Mouse (Mus musculus): Measurements from ENCODE around the gene Fndc8. TPM values are rescaled to one million over a fixed set of nuclear protein-coding genes. Genes with fewer than 3 reads are reported as not detected.
A peak's percentile ranks its signal among the peaks of the same experiment; 100 is the strongest.

Fndc8 gene
- 0.09 and 0.35 TPM in 2 replicates for polyA plus RNA-seq (2014; fragmentation: Nextera tagmentation; extraction: Ambion mirVana)

GRCm38 (mm10) chr11:82891936-82892335 is at the start of gene Fndc8:
Gene Fndc8 (plus strand): TSS chr11:82892124.
- no peak within 1 kb of the TSS for H3K4me3 ChIP-seq (ENCODE audit: control insufficient read depth in 1 of 2, insufficient read depth in 1 of 2, low read depth in 1 of 2, low read length in 2 of 2)
- peaks cover 5 to 6% of the 10 kb centered on the region in 2 experiments; a peak in 3 of 4 replicates for H3K4me1 ChIP-seq (ENCODE audit: control insufficient read depth in 2 of 2, insufficient read depth in 2 of 2, low read length in 2 of 2)
- no peak within 1 kb of the TSS for H3K4me2 ChIP-seq (ENCODE audit: low read length)
- no peak within 1 kb of the TSS for H3K27ac ChIP-seq (replicated peaks in 1 of 2; ENCODE audit: control insufficient read depth in 1 of 2, insufficient read depth in 1 of 2, low read depth in 2 of 2, low read length in 2 of 2)
- WGBS, result 44% methylated on average over 7 of the region's 7 CpGs
- 0 out of 2 replicates have a peak, but pooled peaks cover 16% of the 10 kb centered on the region for H3K27me3 ChIP-seq (ENCODE audit: control insufficient read depth, insufficient read depth, low read length)
- ATAC-seq (ENCODE audit: insufficient number of reproducible peaks, insufficient read depth, low FRiP score, low read depth), result no peak
- H3K36me3 ChIP-seq (ENCODE audit: control insufficient read depth, insufficient read depth, low read length), result no peaks in the 10 kb centered on the region
- H3K9ac ChIP-seq (ENCODE audit: low read length), result no peak within 1 kb of the TSS; the same call in 1 of the 2 replicates
- no peaks in the 10 kb centered on the region for H3K9me3 ChIP-seq (ENCODE audit: control insufficient read depth, low read length)

DNA sequence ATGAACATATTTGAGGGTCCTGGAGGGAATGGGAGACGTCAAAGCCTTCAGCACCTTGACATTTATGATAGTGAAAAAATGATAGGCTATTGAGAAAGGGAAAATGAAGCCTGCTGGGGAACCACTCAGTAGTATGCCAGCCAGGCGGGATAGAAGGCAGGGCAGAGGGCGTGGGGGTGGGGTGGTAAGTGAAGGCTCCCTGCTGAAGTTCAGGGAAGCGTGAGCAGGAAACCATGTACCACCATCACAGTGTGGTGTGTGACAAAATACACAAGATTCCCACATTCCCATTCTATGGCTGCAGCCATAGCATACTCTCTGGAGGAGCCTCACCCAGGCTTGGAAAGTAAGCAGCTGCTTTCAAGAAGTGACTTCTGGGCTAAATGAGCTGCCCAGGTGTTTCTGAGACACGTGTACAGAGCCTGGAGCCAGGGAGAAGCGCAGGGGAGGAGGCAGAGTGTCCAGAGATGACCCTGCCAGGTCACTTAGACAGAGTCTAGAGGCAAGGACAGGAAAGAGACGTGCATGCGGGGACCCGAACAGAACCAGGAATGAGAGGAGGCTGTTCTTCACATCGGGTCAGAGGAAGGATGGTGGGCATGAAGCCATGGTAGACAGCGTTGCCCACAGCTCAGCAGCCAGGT is 47.0 kb upstream of the Fndc8 start:
- no peak for ATAC-seq (ENCODE audit: insufficient number of reproducible peaks, insufficient read depth, low FRiP score, low read depth)
- H3K27ac ChIP-seq (replicated peaks in 1 of 2; ENCODE audit: control insufficient read depth in 1 of 2, insufficient read depth in 1 of 2, low read depth in 2 of 2, low read length in 2 of 2), result no peak overlapping the region
- H3K9me3 ChIP-seq (ENCODE audit: control insufficient read depth, low read length), result no peaks in the 10 kb centered on the region
- peaks cover 11 to 14% of the 10 kb centered on the region in 2 experiments for H3K4me1 ChIP-seq (ENCODE audit: control insufficient read depth in 2 of 2, insufficient read depth in 2 of 2, low read length in 2 of 2)
- peak overlapping the region in 1 of 2 experiments; percentile 31; a peak in 1 of 4 replicates for H3K4me3 ChIP-seq (ENCODE audit: control insufficient read depth in 1 of 2, insufficient read depth in 1 of 2, low read depth in 1 of 2, low read length in 2 of 2)
- no peaks in the 10 kb centered on the region for H3K36me3 ChIP-seq (ENCODE audit: control insufficient read depth, insufficient read depth, low read length)
- peak overlapping the region; percentile 68 for H3K9ac ChIP-seq (ENCODE audit: low read length)
- H3K4me2 ChIP-seq (ENCODE audit: low read length), result peak overlapping the region; percentile 69
- 60% methylated on average over 11 of the region's 11 CpGs for WGBS
- H3K27me3 ChIP-seq (ENCODE audit: control insufficient read depth, insufficient read depth, low read length), result no peaks in the 10 kb centered on the region

- peak overlapping the region; percentile 12 to 31 for H3K4me3 ChIP-seq (ENCODE audit: control insufficient read depth in 1 of 2, insufficient read depth in 1 of 2, low read depth in 1 of 2, low read length in 2 of 2)
- peak; percentile 75 for ATAC-seq (ENCODE audit: insufficient number of reproducible peaks, insufficient read depth, low FRiP score, low read depth)
- 21% methylated on average over 16 of the region's 16 CpGs for WGBS
These were observed 46.4 kb upstream of the Fndc8 start for GRCm38 (mm10) chr11:82845415-82846078.

GRCm38 (mm10) chr11:82846079-82846436 is 45.9 kb upstream of the Fndc8 start:
- Histone ChIP-seq H3K4me3 (ENCODE audit: control insufficient read depth in 1 of 2, insufficient read depth in 1 of 2, low read depth in 1 of 2, low read length in 2 of 2) (peak overlapping the region; percentile 12 to 31), H3K4me2 (ENCODE audit: low read length) (peak overlapping the region; percentile 69)
- no peak for ATAC-seq (ENCODE audit: insufficient number of reproducible peaks, insufficient read depth, low FRiP score, low read depth)

More at GRCm38 (mm10) chr11:82845415-82846078, 46.4 kb upstream of the Fndc8 start:
- peak overlapping the region; percentile 33 to 40; a peak in 2 of 4 replicates for H3K27ac ChIP-seq (replicated peaks in 1 of 2; ENCODE audit: control insufficient read depth in 1 of 2, insufficient read depth in 1 of 2, low read depth in 2 of 2, low read length in 2 of 2)
- H3K36me3 ChIP-seq (ENCODE audit: control insufficient read depth, insufficient read depth, low read length), result no peaks in the 10 kb centered on the region
- H3K4me2 ChIP-seq (ENCODE audit: low read length), result peak overlapping the region; percentile 69
- H3K4me1 ChIP-seq (ENCODE audit: control insufficient read depth in 2 of 2, insufficient read depth in 2 of 2, low read length in 2 of 2), result peaks cover 11 to 14% of the 10 kb centered on the region in 2 experiments
- H3K9ac ChIP-seq (ENCODE audit: low read length), result peak overlapping the region; percentile 68
- no peaks in the 10 kb centered on the region for H3K9me3 ChIP-seq (ENCODE audit: control insufficient read depth, low read length)
- no peaks in the 10 kb centered on the region for H3K27me3 ChIP-seq (ENCODE audit: control insufficient read depth, insufficient read depth, low read length)

GRCm38 (mm10) chr11:82846938-82847337 is 45.0 kb upstream of the Fndc8 start:
- H3K27me3 ChIP-seq (ENCODE audit: control insufficient read depth, insufficient read depth, low read length), result no peaks in the 10 kb centered on the region
- no peak for ATAC-seq (ENCODE audit: insufficient number of reproducible peaks, insufficient read depth, low FRiP score, low read depth)
- no peak overlapping the region for H3K4me3 ChIP-seq (ENCODE audit: control insufficient read depth in 1 of 2, insufficient read depth in 1 of 2, low read depth in 1 of 2, low read length in 2 of 2)
- H3K4me2 ChIP-seq (ENCODE audit: low read length), result no peak overlapping the region
- WGBS, result 73% methylated on average over 3 of the region's 3 CpGs
- no peaks in the 10 kb centered on the region for H3K9me3 ChIP-seq (ENCODE audit: control insufficient read depth, low read length)
- H3K9ac ChIP-seq (ENCODE audit: low read length), result no peak overlapping the region
- H3K27ac ChIP-seq (replicated peaks in 1 of 2; ENCODE audit: control insufficient read depth in 1 of 2, insufficient read depth in 1 of 2, low read depth in 2 of 2, low read length in 2 of 2), result no peak overlapping the region
- no peaks in the 10 kb centered on the region for H3K36me3 ChIP-seq (ENCODE audit: control insufficient read depth, insufficient read depth, low read length)
- peaks cover 7 to 14% of the 10 kb centered on the region in 2 experiments for H3K4me1 ChIP-seq (ENCODE audit: control insufficient read depth in 2 of 2, insufficient read depth in 2 of 2, low read length in 2 of 2)

More at GRCm38 (mm10) chr11:82846079-82846436, 45.9 kb upstream of the Fndc8 start:
- Histone ChIP-seq H3K27ac (replicated peaks in 1 of 2; ENCODE audit: control insufficient read depth in 1 of 2, insufficient read depth in 1 of 2, low read depth in 2 of 2, low read length in 2 of 2) (peak overlapping the region; percentile 33 to 40; a peak in 1 of 4 replicates), H3K36me3 (ENCODE audit: control insufficient read depth, insufficient read depth, low read length) (no peaks in the 10 kb centered on the region), H3K9me3 (ENCODE audit: control insufficient read depth, low read length) (no peaks in the 10 kb centered on the region), H3K9ac (ENCODE audit: low read length) (peak overlapping the region; percentile 68), H3K27me3 (ENCODE audit: control insufficient read depth, insufficient read depth, low read length) (no peaks in the 10 kb centered on the region), H3K4me1 (ENCODE audit: control insufficient read depth in 2 of 2, insufficient read depth in 2 of 2, low read length in 2 of 2) (peaks cover 7 to 14% of the 10 kb centered on the region in 2 experiments)
- 23% methylated on average over 4 of the region's 4 CpGs for WGBS

DNA sequence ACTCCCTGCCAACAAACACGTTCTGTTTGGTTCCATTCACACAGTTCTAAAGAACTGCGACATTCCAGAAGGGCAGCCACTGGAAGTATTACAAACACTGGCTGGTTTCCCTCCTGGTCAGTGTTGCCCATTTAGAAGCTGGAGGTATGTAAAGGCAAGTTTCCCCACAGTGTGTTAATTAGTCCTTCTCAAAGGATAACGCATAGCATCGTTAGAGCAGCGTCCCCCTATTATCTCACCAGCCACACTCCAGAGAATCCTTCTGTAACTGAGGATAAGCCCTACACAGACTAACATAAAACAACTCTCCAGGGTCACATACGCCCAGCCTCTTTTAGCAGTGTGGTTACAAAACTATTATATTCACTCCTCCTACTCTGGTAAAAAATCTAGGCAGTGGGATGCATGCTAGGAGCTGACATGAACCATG is 44.3 kb upstream of the Fndc8 start:
- Histone ChIP-seq H3K36me3 (ENCODE audit: control insufficient read depth, insufficient read depth, low read length) (no peaks in the 10 kb centered on the region), H3K27me3 (ENCODE audit: control insufficient read depth, insufficient read depth, low read length) (no peaks in the 10 kb centered on the region), H3K4me3 (ENCODE audit: control insufficient read depth in 1 of 2, insufficient read depth in 1 of 2, low read depth in 1 of 2, low read length in 2 of 2) (no peak overlapping the region), H3K9ac (ENCODE audit: low read length) (no peak overlapping the region), H3K9me3 (ENCODE audit: control insufficient read depth, low read length) (no peaks in the 10 kb centered on the region), H3K27ac (replicated peaks in 1 of 2; ENCODE audit: control insufficient read depth in 1 of 2, insufficient read depth in 1 of 2, low read depth in 2 of 2, low read length in 2 of 2) (0 out of 4 replicates have a peak overlapping the region, but pooled peaks of 1 of the 2 experiments have one; percentile 9), H3K4me2 (ENCODE audit: low read length) (no peak overlapping the region), H3K4me1 (ENCODE audit: control insufficient read depth in 2 of 2, insufficient read depth in 2 of 2, low read length in 2 of 2) (peaks cover 7 to 14% of the 10 kb centered on the region in 2 experiments)
- 36% methylated on average over 6 of the region's 6 CpGs for WGBS
- no peak for ATAC-seq (ENCODE audit: insufficient number of reproducible peaks, insufficient read depth, low FRiP score, low read depth)

DNA sequence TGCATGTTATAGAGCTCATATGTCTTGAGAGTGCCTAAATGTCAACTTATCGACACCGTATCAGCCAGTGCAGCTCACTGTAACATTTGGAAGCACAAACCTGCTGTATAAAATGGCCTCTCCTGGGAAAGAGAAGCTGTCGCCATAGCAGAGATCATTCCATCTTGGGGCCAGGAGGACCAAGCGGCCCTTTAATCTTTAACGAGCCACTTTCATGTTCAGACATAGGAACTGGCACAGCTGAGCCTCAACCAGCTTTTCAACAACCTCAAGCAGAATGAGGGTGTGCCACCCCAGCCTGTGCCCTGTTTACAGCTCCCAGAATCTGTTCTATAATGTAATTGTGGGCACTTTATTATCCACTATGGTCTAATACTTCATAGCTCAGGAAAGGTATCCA is 41.7 kb upstream of the Fndc8 start:
- Histone ChIP-seq H3K9ac (ENCODE audit: low read length) (no peak overlapping the region), H3K36me3 (ENCODE audit: control insufficient read depth, insufficient read depth, low read length) (no peaks in the 10 kb centered on the region), H3K4me1 (ENCODE audit: control insufficient read depth in 2 of 2, insufficient read depth in 2 of 2, low read length in 2 of 2) (peaks cover 5 to 10% of the 10 kb centered on the region in 2 experiments), H3K4me3 (ENCODE audit: control insufficient read depth in 1 of 2, insufficient read depth in 1 of 2, low read depth in 1 of 2, low read length in 2 of 2) (no peak overlapping the region), H3K9me3 (ENCODE audit: control insufficient read depth, low read length) (no peaks in the 10 kb centered on the region), H3K27ac (replicated peaks in 1 of 2; ENCODE audit: control insufficient read depth in 1 of 2, insufficient read depth in 1 of 2, low read depth in 2 of 2, low read length in 2 of 2) (no peak overlapping the region), H3K27me3 (ENCODE audit: control insufficient read depth, insufficient read depth, low read length) (no peaks in the 10 kb centered on the region), H3K4me2 (ENCODE audit: low read length) (no peak overlapping the region)
- 72% methylated on average over 5 of the region's 5 CpGs for WGBS
- ATAC-seq (ENCODE audit: insufficient number of reproducible peaks, insufficient read depth, low FRiP score, low read depth), result no peak

Measured in heart, embryonic 14.5 days (tissue).